In genomic region chr14:59200711-59201603, GRCm38 (mm10) we compare ENCODE assay signal across 8 mouse cellular contexts. TPM values are rescaled to one million over a fixed set of nuclear protein-coding genes. Genes with fewer than 3 reads are reported as not detected.
DNase-seq lines count a peak whose midpoint lies in the region; ATAC-seq and TF ChIP-seq lines count a peak whose summit lies in the region.

Gene Rcbtb1, plus strand, starts transcription at chr14:59201209.

- no peaks in the 10 kb centered on the region for H3K9me3 ChIP-seq in MEL (replicated peaks; ENCODE audit: insufficient read depth, low read length)
- H3K9me3 ChIP-seq in forebrain, postnatal 0 days (ENCODE audit: low read length): no peaks in the 10 kb centered on the region
- H3K9me3 ChIP-seq in lung, embryonic 15.5 days: no peaks in the 10 kb centered on the region

- peak in 2 of 3 experiments; percentile 10 to 37; a peak in 3 of 6 replicates for TF ChIP-seq CTCF in MEL (IDR thresholded peaks at IDR 0.05 in 2 of 3, conservative IDR thresholded peaks at IDR 0.05 in 1 of 3; ENCODE audit: control insufficient read depth in 1 of 3, insufficient read depth in 1 of 3, low read depth in 2 of 3, low read length in 3 of 3, poor library complexity in 1 of 3, severe bottlenecking in 1 of 3)
- peak; percentile 28; the same call in 1 of the 2 replicates for TF ChIP-seq CTCF in cerebellum, adult 2 months (IDR thresholded peaks at IDR 0.05; ENCODE audit: borderline replicate concordance, insufficient read depth, low read depth, low read length)
- peak; percentile 72 for TF ChIP-seq CTCF in forebrain, postnatal 0 days (IDR thresholded peaks at IDR 0.05; ENCODE audit: low read depth)

- no peaks in the 10 kb centered on the region for H3K27me3 ChIP-seq in MEL (ENCODE audit: control insufficient read depth in 1 of 2, insufficient read depth in 2 of 2, low read length in 2 of 2)
- H3K27me3 ChIP-seq in cerebellum, adult 2 months (ENCODE audit: control insufficient read depth, insufficient read depth, low read length): no peaks in the 10 kb centered on the region
- H3K27me3 ChIP-seq in forebrain, postnatal 0 days (ENCODE audit: insufficient read depth, low read length): no peaks in the 10 kb centered on the region
- no peaks in the 10 kb centered on the region for H3K27me3 ChIP-seq in lung, embryonic 15.5 days

- TF ChIP-seq POLR2A in MEL (IDR thresholded peaks at IDR 0.05; ENCODE audit: control insufficient read depth in 1 of 2, insufficient read depth in 1 of 2, low read depth in 1 of 2, low read length in 2 of 2, poor library complexity in 1 of 2): peak; percentile 80 to 84
- peak; percentile 42 for TF ChIP-seq POLR2A in cerebellum, adult 2 months (IDR thresholded peaks at IDR 0.05; ENCODE audit: borderline replicate concordance, insufficient read depth, low read length)

- H3K4me2 ChIP-seq in forebrain, postnatal 0 days (ENCODE audit: low read depth): peak within 1 kb of the TSS; percentile 93
- peak within 1 kb of the TSS; percentile 70 for H3K4me2 ChIP-seq in lung, embryonic 15.5 days

- peaks cover 0 to 6% of the 10 kb centered on the region in 2 experiments; a peak in 2 of 4 replicates for H3K36me3 ChIP-seq in MEL (ENCODE audit: control insufficient read depth in 1 of 2, insufficient read depth in 2 of 2, low read length in 2 of 2)
- no peaks in the 10 kb centered on the region for H3K36me3 ChIP-seq in forebrain, postnatal 0 days (ENCODE audit: insufficient read depth)
- H3K36me3 ChIP-seq in lung, embryonic 15.5 days: no peaks in the 10 kb centered on the region

- peak in 1 of 2 experiments; percentile 48 for TF ChIP-seq EP300 in MEL (IDR thresholded peaks at IDR 0.05; ENCODE audit: low read depth in 1 of 2, low read length in 2 of 2)

- H3K4me3 ChIP-seq in MEL (ENCODE audit: control insufficient read depth in 1 of 2, insufficient read depth in 1 of 2, low read depth in 2 of 2, low read length in 2 of 2): peak within 1 kb of the TSS; percentile 73 to 82
- peak within 1 kb of the TSS; percentile 86 for H3K4me3 ChIP-seq in cerebellum, adult 2 months (replicated peaks; ENCODE audit: insufficient read depth, low read depth, low read length)
- peak within 1 kb of the TSS; percentile 93 for H3K4me3 ChIP-seq in forebrain, postnatal 0 days (ENCODE audit: low read depth, low read length)
- peak within 1 kb of the TSS; percentile 71 for H3K4me3 ChIP-seq in lung, embryonic 15.5 days

- peak within 1 kb of the TSS; percentile 90 for H3K27ac ChIP-seq in MEL (ENCODE audit: control insufficient read depth, low read depth, low read length)
- peak within 1 kb of the TSS; percentile 84 for H3K27ac ChIP-seq in cerebellum, adult 2 months (ENCODE audit: insufficient read depth, low read length)
- peak within 1 kb of the TSS; percentile 96 for H3K27ac ChIP-seq in forebrain, postnatal 0 days (ENCODE audit: low read depth, low read length)
- peak within 1 kb of the TSS; percentile 94 for H3K27ac ChIP-seq in lung, embryonic 15.5 days

- peak; percentile 95 for ATAC-seq in forebrain, postnatal 0 days
- ATAC-seq in lung, embryonic 15.5 days (ENCODE audit: borderline replicate concordance, extremely low read depth, low FRiP score, low TSS enrichment): peak; percentile 97

- H3K4me1 ChIP-seq in MEL (ENCODE audit: control insufficient read depth in 1 of 2, insufficient read depth in 2 of 2, low read length in 2 of 2): no peaks in the 10 kb centered on the region
- H3K4me1 ChIP-seq in cerebellum, adult 2 months (ENCODE audit: control insufficient read depth, insufficient read depth, low read length): peaks cover under 1% of the 10 kb centered on the region; the same call in 1 of the 2 replicates
- peaks cover 27% of the 10 kb centered on the region; the same call in 1 of the 2 replicates for H3K4me1 ChIP-seq in forebrain, postnatal 0 days (ENCODE audit: insufficient read depth)
- peaks cover 24% of the 10 kb centered on the region; the same call in 1 of the 2 replicates for H3K4me1 ChIP-seq in lung, embryonic 15.5 days

- H3K79me2 ChIP-seq in MEL (ENCODE audit: control insufficient read depth, insufficient read depth, low read length, poor library complexity): peaks cover 3% of the 10 kb centered on the region; the same call in 1 of the 2 replicates

- WGBS in cerebellum, adult 2 months: under 1% methylated on average over 88 of the region's 96 CpGs
- 3% methylated on average over 89 of the region's 96 CpGs for WGBS in forebrain, postnatal 0 days
- under 1% methylated on average over 69 of the region's 96 CpGs for WGBS in lung, embryonic 15.5 days

- DNase-seq in MEL (ENCODE audit: low read depth, low spot score): peak; percentile 92
- DNase-seq in cerebellum, adult 2 months: peak; percentile 95
- DNase-seq in forebrain, postnatal 0 days: peak; percentile 96
- peak; percentile 92 for DNase-seq in heart, postnatal 4 days
- DNase-seq in layer of hippocampus, adult 8-10 months (ENCODE audit: low spot score in 2 of 2): peak; percentile 88 to 92
- DNase-seq in ovary, adult 18-20 months (ENCODE audit: low spot score): peak; percentile 92
- peak; percentile 95 for DNase-seq in thymus, postnatal 0 days (ENCODE audit: low spot score)

- H3K9ac ChIP-seq in MEL (ENCODE audit: control insufficient read depth, low read depth, low read length, poor library complexity, severe bottlenecking): peak within 1 kb of the TSS; percentile 76
- H3K9ac ChIP-seq in forebrain, postnatal 0 days: peak within 1 kb of the TSS; percentile 97
- peak within 1 kb of the TSS; percentile 86 for H3K9ac ChIP-seq in lung, embryonic 15.5 days

- TF ChIP-seq RAD21 in MEL (IDR thresholded peaks at IDR 0.05; ENCODE audit: low read depth, low read length): no peak

TF ChIP-seq in MEL, 35 proteins besides CTCF, POLR2A, EP300 and RAD21 (continues in another document):
- no peak for TF ChIP-seq ETS1 (IDR thresholded peaks at IDR 0.05; ENCODE audit: low read depth, low read length)
- TF ChIP-seq USF1 (IDR thresholded peaks at IDR 0.05; ENCODE audit: low read depth, low read length): peak; percentile 100
- no peak for TF ChIP-seq KAT2A (conservative IDR thresholded peaks at IDR 0.05; ENCODE audit: low read depth, low read length)
- TF ChIP-seq GATA1 (IDR thresholded peaks at IDR 0.05; ENCODE audit: low read depth, low read length): peak; percentile 53
- no peak for TF ChIP-seq ZKSCAN1 (IDR thresholded peaks at IDR 0.05; ENCODE audit: low read depth, low read length)
- peak; percentile 62; the same call in 1 of the 2 replicates for TF ChIP-seq NELFE (IDR thresholded peaks at IDR 0.05; ENCODE audit: low read depth, low read length)
- peak; percentile 43; the same call in 1 of the 2 replicates for TF ChIP-seq MXI1 (IDR thresholded peaks at IDR 0.05; ENCODE audit: low read depth, low read length)
- peak; percentile 60; the same call in 1 of the 2 replicates for TF ChIP-seq NRF1 (IDR thresholded peaks at IDR 0.05; ENCODE audit: insufficient read depth, low read depth, low read length, poor library complexity, severe bottlenecking)
- TF ChIP-seq MYC (IDR thresholded peaks at IDR 0.05; ENCODE audit: low read depth, low read length): no peak
- TF ChIP-seq POLR2AphosphoS2 (IDR thresholded peaks at IDR 0.05; ENCODE audit: low read length): no peak
- no peak for TF ChIP-seq MYB (IDR thresholded peaks at IDR 0.05; ENCODE audit: low read depth, low read length)
- no peak for TF ChIP-seq ELF1 (IDR thresholded peaks at IDR 0.05; ENCODE audit: low read depth, low read length)
- no peak for TF ChIP-seq SMC3 (IDR thresholded peaks at IDR 0.05; ENCODE audit: low read depth, low read length)
- no peak for TF ChIP-seq ZMIZ1 (IDR thresholded peaks at IDR 0.05; ENCODE audit: low read depth, low read length)
- no peak for TF ChIP-seq TAL1 (IDR thresholded peaks at IDR 0.05; ENCODE audit: low read length)
- no peak for TF ChIP-seq CHD2 (IDR thresholded peaks at IDR 0.05; ENCODE audit: low read length)
- no peak for TF ChIP-seq ZNF384 (IDR thresholded peaks at IDR 0.05; ENCODE audit: low read depth, low read length)
- peak; percentile 55; the same call in 1 of the 2 replicates for TF ChIP-seq HCFC1 (IDR thresholded peaks at IDR 0.05; ENCODE audit: low read depth, low read length)
- TF ChIP-seq UBTF (IDR thresholded peaks at IDR 0.05; ENCODE audit: borderline replicate concordance, insufficient read depth, low read depth, low read length): no peak
- no peak for TF ChIP-seq ZC3H11A (IDR thresholded peaks at IDR 0.05; ENCODE audit: low read depth, low read length)
- TF ChIP-seq BHLHE40 (IDR thresholded peaks at IDR 0.05; ENCODE audit: borderline replicate concordance, low read depth, low read length): peak; percentile 83
- peak; percentile 55 for TF ChIP-seq TBP (IDR thresholded peaks at IDR 0.05; ENCODE audit: low read depth, low read length)
- no peak for TF ChIP-seq CHD1 (IDR thresholded peaks at IDR 0.05; ENCODE audit: low read depth, low read length)
- no peak; the same call in 1 of the 2 replicates for TF ChIP-seq E2F4 (IDR thresholded peaks at IDR 0.05; ENCODE audit: borderline replicate concordance, low read depth, low read length)
- peak; percentile 41; the same call in 1 of the 2 replicates for TF ChIP-seq TCF12 (IDR thresholded peaks at IDR 0.05; ENCODE audit: low read depth, low read length)
- TF ChIP-seq MAZ (IDR thresholded peaks at IDR 0.05; ENCODE audit: low read depth, low read length): 0 out of 2 replicates have a peak, but pooled peaks have one; percentile 16
- TF ChIP-seq MEF2A (IDR thresholded peaks at IDR 0.05; ENCODE audit: extremely low read depth, insufficient replicate concordance, low read depth, low read length, poor library complexity, severe bottlenecking): no peak
- TF ChIP-seq USF2 (IDR thresholded peaks at IDR 0.05; ENCODE audit: borderline replicate concordance in 1 of 2, insufficient read depth in 1 of 2, low read depth in 1 of 2, low read length in 2 of 2): peak; percentile 93 to 99
- TF ChIP-seq MAX (IDR thresholded peaks at IDR 0.05; ENCODE audit: low read length): peak; percentile 94
- no peak for TF ChIP-seq JUND (IDR thresholded peaks at IDR 0.05; ENCODE audit: low read depth, low read length)

RNA-seq across cellular contexts. Expression of gene Rcbtb1, which starts in this region (rescaled TPM):
- total RNA-seq in MEL (2012; rRNA removed): 4.4 and 4.5 TPM in 2 replicates
- 1 to 10 TPM in 1 of 2 experiments, not detected in 1; 6.7 TPM for polyA plus RNA-seq in MEL (2012; ENCODE audit: insufficient read depth in 1 of 2, insufficient read length in 2 of 2, low read depth in 1 of 2, low replicate concordance in 2 of 2, missing spikeins in 1 of 2)
- 51.1 and 54.4 TPM in 2 replicates for polyA plus RNA-seq in cerebellum, adult 2 months (2012; rRNA removed)
- total RNA-seq in forebrain, postnatal 0 days (2014; rRNA removed): 48.9 and 57.8 TPM in 2 replicates
- 16.8 and 33.5 TPM in 2 replicates for polyA plus RNA-seq in forebrain, postnatal 0 days (2015; fragmentation: Nextera tagmentation; extraction: Ambion mirVana)
- 10 to 100 TPM; 17.3 to 18.0 TPM for total RNA-seq in heart, postnatal 4 days (2021)
- 10 to 100 TPM; 39.5 to 45.9 (median 41.7) TPM for total RNA-seq in layer of hippocampus, adult 8-10 months (2022)
- polyA plus RNA-seq in lung, embryonic 15.5 days (2015; fragmentation: Nextera tagmentation; extraction: Ambion mirVana): 53.6 and 54.6 TPM in 2 replicates
- polyA plus RNA-seq in thymus, postnatal 0 days (2015; fragmentation: Nextera tagmentation; extraction: Ambion mirVana): 18.6 and 25.6 TPM in 2 replicates

Comparison
In these comparisons a context has a peak if more than half of its experiments do, and no peak if none do; other contexts are left out.
1. Peak in every context shown above with its lines: DNase-seq, ATAC-seq, H3K4me3 ChIP-seq and H3K27ac ChIP-seq.